Mouse (Mus musculus) hindbrain, embryonic 13.5 days (tissue): ENCODE measurements around the gene Rsbn1l. TPM values are rescaled to one million over a fixed set of nuclear protein-coding genes. Genes with fewer than 3 reads are reported as not detected.

Experiments used
- ATAC-seq: fragments of 200-750 bp; cut with Nextera tagmentation; 2 replicates; pipeline ENCODE4 v1.8.0; 2017; ENCODE audit warnings: moderate TSS enrichment; ENCODE audit not compliant: low FRiP score
- H3K27ac ChIP-seq: fragments of 300-500 bp; sonication (generic); 2 replicates; pipeline ENCODE4 v1.5.1; 2015; ENCODE audit warnings: inconsistent platforms, mild to moderate bottlenecking, moderate library complexity
- H3K27me3 ChIP-seq: fragments of 300-500 bp; sonication (generic); 2 replicates; pipeline ENCODE4 v1.6.1; 2015; ENCODE audit warnings: mild to moderate bottlenecking, inconsistent platforms
- H3K36me3 ChIP-seq: fragments of 300-500 bp; sonication (generic); 2 replicates; pipeline ENCODE4 v1.6.1; 2015; ENCODE audit warnings: mild to moderate bottlenecking, inconsistent platforms
- H3K4me1 ChIP-seq: fragments of 300-500 bp; sonication (generic); replicated peaks from 2 replicates; pipeline ENCODE4 v1.6.1; 2015; ENCODE audit warnings: inconsistent platforms
- H3K4me2 ChIP-seq: fragments of 300-500 bp; sonication (generic); 2 replicates; pipeline ENCODE4 v1.6.1; 2015; ENCODE audit warnings: inconsistent platforms, mild to moderate bottlenecking, moderate library complexity
- H3K4me3 ChIP-seq: fragments of 300-500 bp; sonication (generic); 2 replicates; pipeline ENCODE4 v1.5.1; 2015; ENCODE audit warnings: mild to moderate bottlenecking, inconsistent platforms
- H3K9ac ChIP-seq: fragments of 300-500 bp; sonication (generic); 2 replicates; pipeline ENCODE4 v1.6.1; 2015; ENCODE audit warnings: mild to moderate bottlenecking, inconsistent platforms
- H3K9me3 ChIP-seq: fragments of 300-500 bp; sonication (generic); 2 replicates; pipeline ENCODE4 v1.6.1; 2016; ENCODE audit warnings: inconsistent platforms
- WGBS: fragments of 180-500 bp; shearing (Covaris S2); methylation state at CpG from one replicate; pipeline ENCODE4 v1.1.7; 2015; 5-methylcytosine and 5-hydroxymethylcytosine counted together
- polyA plus RNA-seq: library from polyadenylated mRNA; unstranded; fragments of >200 nt; fragmentation: Nextera tagmentation; extraction: Ambion mirVana; gene quantifications from 2 replicates; pipeline ENCODE4 v1.2.1, GENCODE M21; 2015

Rsbn1l gene
- polyA plus RNA-seq, 1 experiment from 2014 or later, result 4.8 TPM

GRCm38 (mm10) chr5:20843816-20844215 is 112.4 kb downstream of the Rsbn1l start:
- Histone ChIP-seq H3K9me3 (no peaks in the 10 kb centered on the region), H3K9ac (no peak overlapping the region), H3K4me2 (no peak overlapping the region), H3K36me3 (no peaks in the 10 kb centered on the region), H3K27ac (no peak overlapping the region), H3K4me1 (no peaks in the 10 kb centered on the region), H3K4me3 (no peak overlapping the region), H3K27me3 (no peaks in the 10 kb centered on the region)
- ATAC-seq, result no peak
- WGBS, result 80% methylated on average over 2 of the region's 2 CpGs

GRCm38 (mm10) chr5:20843405-20843804 is 112.8 kb downstream of the Rsbn1l start:
- 100% methylated on average over 2 of the region's 3 CpGs for WGBS
- ATAC-seq, result no peak
- no peaks in the 10 kb centered on the region for H3K9me3 ChIP-seq
- no peaks in the 10 kb centered on the region for H3K27me3 ChIP-seq
- H3K27ac ChIP-seq, result no peak overlapping the region
- no peaks in the 10 kb centered on the region for H3K36me3 ChIP-seq
- H3K4me1 ChIP-seq, result no peaks in the 10 kb centered on the region
- H3K4me3 ChIP-seq, result no peak overlapping the region
- H3K4me2 ChIP-seq, result no peak overlapping the region
- H3K9ac ChIP-seq, result no peak overlapping the region

Other genes starting within 250 kb of the Rsbn1l start
- 24.3 and 24.7 TPM in 2 replicates for gene Phtf2, start 74.3 kb downstream of the Rsbn1l start, polyA plus RNA-seq
- gene Tmem60, start 74.2 kb downstream of the Rsbn1l start, polyA plus RNA-seq, result 68.2 and 68.8 TPM in 2 replicates
- 27.5 and 27.6 TPM in 2 replicates for gene Ptpn12, start 99.5 kb upstream of the Rsbn1l start, polyA plus RNA-seq
- gene Gsap, start 229.9 kb upstream of the Rsbn1l start, polyA plus RNA-seq, result 9.9 TPM in 2 replicates